Comparison of ENCODE assay signal across 19 mouse cellular contexts in the genomic region with DNA sequence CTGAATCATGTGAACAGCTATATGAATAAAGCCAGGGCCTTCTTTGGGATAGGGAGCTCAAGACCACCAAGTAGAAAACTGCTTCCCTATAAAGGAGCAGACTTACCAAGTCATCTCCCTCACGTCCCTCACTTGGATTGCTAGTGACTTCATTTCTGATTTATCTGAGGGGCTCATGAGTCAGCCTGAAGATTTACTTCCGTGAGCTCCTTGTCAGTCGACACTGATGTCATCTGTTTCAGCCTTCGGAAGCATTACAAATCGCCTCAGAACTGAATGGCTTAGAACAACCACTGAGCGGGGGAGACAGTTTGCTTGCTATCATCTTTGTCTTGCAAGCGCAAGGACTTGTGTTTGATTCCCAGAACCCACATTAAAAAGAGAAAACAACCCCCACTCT.
DNase-seq lines count a peak whose midpoint lies in the region; ATAC-seq and TF ChIP-seq lines count a peak whose summit lies in the region.
"Had no signal": no experiment of that assay in that cellular context is flagged by ENCODE, and none has a peak within 500 bp of the region (broad histone marks: within the 10 kb centered on the region; RNA-seq: fewer than 3 reads in every experiment).

No protein-coding gene starts in this region.

- H3K4me1 ChIP-seq in forebrain, embryonic 14.5 days (ENCODE audit: control insufficient read depth, insufficient read depth, low read length) = peaks cover 4% of the 10 kb centered on the region; the same call in 1 of the 2 replicates
- peaks cover 5% of the 10 kb centered on the region; the same call in 1 of the 2 replicates for H3K4me1 ChIP-seq in forebrain, embryonic 15.5 days
- H3K4me1 ChIP-seq in lung, postnatal 0 days (ENCODE audit: insufficient read depth, low read depth, low read length) = no peaks in the 10 kb centered on the region
- H3K4me1 ChIP-seq: limb, embryonic 12.5 days; neural tube, embryonic 12.5 days had no signal

- TF ChIP-seq EP300 in lung, postnatal 0 days (IDR thresholded peaks at IDR 0.05) = no peak

- no peaks in the 10 kb centered on the region for H3K27me3 ChIP-seq in forebrain, embryonic 14.5 days (replicated peaks; ENCODE audit: control insufficient read depth, insufficient read depth, low read length)
- no peaks in the 10 kb centered on the region for H3K27me3 ChIP-seq in forebrain, embryonic 15.5 days
- no peaks in the 10 kb centered on the region for H3K27me3 ChIP-seq in lung, postnatal 0 days (replicated peaks; ENCODE audit: insufficient read depth, low read length)
- H3K27me3 ChIP-seq: heart, embryonic 13.5 days; limb, embryonic 12.5 days; midbrain, embryonic 12.5 days; neural tube, embryonic 12.5 days had no signal

- H3K9ac ChIP-seq in forebrain, embryonic 14.5 days (ENCODE audit: low read length) = no peak overlapping the region
- H3K9ac ChIP-seq in forebrain, embryonic 15.5 days (replicated peaks) = no peak overlapping the region
- H3K9ac ChIP-seq in lung, postnatal 0 days (replicated peaks; ENCODE audit: low read depth) = no peak overlapping the region
- H3K9ac ChIP-seq: heart, embryonic 13.5 days; hindbrain, embryonic 14.5 days; limb, embryonic 12.5 days; liver, embryonic 14.5 days; midbrain, embryonic 12.5 days; neural tube, embryonic 12.5 days had no signal

- no peaks in the 10 kb centered on the region for H3K9me3 ChIP-seq in forebrain, embryonic 14.5 days (replicated peaks; ENCODE audit: control insufficient read depth, low read length)
- no peaks in the 10 kb centered on the region for H3K9me3 ChIP-seq in forebrain, embryonic 15.5 days
- H3K9me3 ChIP-seq in lung, postnatal 0 days (ENCODE audit: low read length) = no peaks in the 10 kb centered on the region
- H3K9me3 ChIP-seq: heart, embryonic 13.5 days; limb, embryonic 12.5 days; midbrain, embryonic 12.5 days; neural tube, embryonic 12.5 days had no signal

- no peak overlapping the region for H3K4me2 ChIP-seq in forebrain, embryonic 14.5 days (ENCODE audit: low read length)
- H3K4me2 ChIP-seq in forebrain, embryonic 15.5 days (replicated peaks) = no peak overlapping the region
- no peak overlapping the region for H3K4me2 ChIP-seq in lung, postnatal 0 days (replicated peaks; ENCODE audit: low read depth, low read length)
- H3K4me2 ChIP-seq: heart, embryonic 13.5 days; hindbrain, embryonic 14.5 days; limb, embryonic 12.5 days; midbrain, embryonic 12.5 days; neural tube, embryonic 12.5 days had no signal

- WGBS in forebrain, embryonic 14.5 days = 15% methylated on average over 7 of the region's 7 CpGs
- 20% methylated on average over 7 of the region's 7 CpGs for WGBS in forebrain, embryonic 15.5 days
- WGBS in lung, postnatal 0 days = 38% methylated on average over 7 of the region's 7 CpGs

- peak; percentile 64 to 83 for DNase-seq in adrenal gland, adult (ENCODE audit: inconsistent age in 2 of 2, low spot score in 1 of 2)
- no peak for DNase-seq in adrenal gland, postnatal 10 days
- DNase-seq in forebrain, embryonic 14.5 days (ENCODE audit: low spot score) = no peak
- DNase-seq in lung, postnatal 0 days (ENCODE audit: low spot score) = peak; percentile 57
- DNase-seq in lung, postnatal 14 days = no peak
- DNase-seq in embryo, embryonic 10.5 days (ENCODE audit: low spot score) = peak; percentile 27
- no peak for DNase-seq in retina, postnatal 1 day
- DNase-seq: cerebellum, adult 9-11 months; kidney, adult 11 months; kidney, postnatal 10 days; thymus, postnatal 36 days had no signal

- peak overlapping the region; percentile 0; the same call in 1 of the 2 replicates for H3K27ac ChIP-seq in forebrain, embryonic 14.5 days (ENCODE audit: low read depth, low read length)
- no peak overlapping the region for H3K27ac ChIP-seq in forebrain, embryonic 15.5 days (replicated peaks)
- H3K27ac ChIP-seq in lung, postnatal 0 days (ENCODE audit: low read length) = no peak overlapping the region
- H3K27ac ChIP-seq: heart, embryonic 13.5 days; hindbrain, embryonic 14.5 days; left cerebral cortex, adult 2 months; limb, embryonic 12.5 days; liver, embryonic 14.5 days; midbrain, embryonic 12.5 days; neural tube, embryonic 12.5 days had no signal

- ATAC-seq in forebrain, embryonic 14.5 days = no peak
- no peak for ATAC-seq in forebrain, embryonic 15.5 days (replicated peaks)
- ATAC-seq in lung, postnatal 0 days = peak; percentile 49

- no peak overlapping the region for H3K4me3 ChIP-seq in forebrain, embryonic 14.5 days (ENCODE audit: low read depth, low read length)
- no peak overlapping the region for H3K4me3 ChIP-seq in forebrain, embryonic 15.5 days
- no peak overlapping the region for H3K4me3 ChIP-seq in lung, postnatal 0 days (ENCODE audit: low read depth, low read length)
- H3K4me3 ChIP-seq: heart, embryonic 13.5 days; left cerebral cortex, adult 2 months; limb, embryonic 12.5 days; midbrain, embryonic 12.5 days; neural tube, embryonic 12.5 days had no signal

- H3K36me3 ChIP-seq in forebrain, embryonic 14.5 days (ENCODE audit: control insufficient read depth, insufficient read depth, low read length) = no peaks in the 10 kb centered on the region
- H3K36me3 ChIP-seq in forebrain, embryonic 15.5 days = no peaks in the 10 kb centered on the region
- no peaks in the 10 kb centered on the region for H3K36me3 ChIP-seq in lung, postnatal 0 days (ENCODE audit: insufficient read depth, low read length)
- H3K36me3 ChIP-seq: heart, embryonic 13.5 days; limb, embryonic 12.5 days; midbrain, embryonic 12.5 days; neural tube, embryonic 12.5 days had no signal

- no peak for TF ChIP-seq CTCF in lung, postnatal 0 days (IDR thresholded peaks at IDR 0.05)

Comparison
In these comparisons a context has a peak if more than half of its experiments do, and no peak if none do; other contexts are left out.
1. DNase-seq: peak in adrenal gland, adult (2 of 2), lung, postnatal 0 days (single experiment) and embryo, embryonic 10.5 days (single experiment); none in adrenal gland, postnatal 10 days (single experiment), forebrain, embryonic 14.5 days (single experiment), lung, postnatal 14 days (single experiment) and retina, postnatal 1 day (single experiment).